Mouse (Mus musculus) bone marrow, adult 2 months (tissue): ENCODE results near the gene Ogdh.

Experiments
- CTCF ChIP-seq: fragments of 200-500 bp; IDR thresholded peaks from 2 replicates; pipeline ENCODE4 v1.5.1; 2011; ENCODE audit warnings: low read length, control low read depth; ENCODE audit not compliant: control insufficient read depth, insufficient read depth
- POLR2A ChIP-seq: fragments of 200-500 bp; IDR thresholded peaks from 2 replicates; pipeline ENCODE4 v1.6.1; 2011; ENCODE audit warnings: low read depth, mild to moderate bottlenecking, control low read depth, low read length, borderline replicate concordance; ENCODE audit not compliant: control insufficient read depth

DNA sequence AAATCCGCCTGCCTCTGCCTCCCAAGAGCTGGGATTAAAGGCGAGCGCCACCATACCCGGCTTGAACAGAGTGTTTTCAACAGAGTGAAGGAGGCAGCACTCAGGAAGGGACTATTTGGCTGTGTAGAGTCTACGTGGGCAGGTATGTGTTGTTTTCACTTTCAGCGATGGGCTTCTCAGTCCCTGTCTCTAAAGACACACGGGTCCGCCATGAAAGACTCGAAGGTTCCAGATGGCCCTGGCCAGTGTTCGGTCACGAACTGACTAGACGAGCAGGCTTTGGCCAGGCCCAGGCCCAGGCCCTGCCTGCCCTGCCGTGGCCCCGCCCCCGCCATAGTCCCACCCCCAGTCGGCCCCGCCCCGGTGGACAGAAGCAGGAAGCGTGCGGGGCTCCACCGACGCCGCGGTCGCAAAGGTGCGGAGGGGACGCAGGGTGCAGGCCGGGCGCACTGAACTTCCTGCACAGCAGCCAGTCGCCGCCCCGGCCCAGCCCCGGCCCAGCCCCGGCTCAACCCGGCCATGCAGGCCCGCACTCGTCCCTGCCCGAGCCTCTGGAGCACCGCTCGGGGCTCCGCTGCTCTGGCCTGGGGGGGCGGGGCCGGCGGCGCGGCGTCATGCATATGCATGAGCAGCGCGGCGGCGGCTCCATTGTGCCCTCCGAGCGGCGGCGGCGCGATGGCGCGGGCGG is 97.4 kb downstream of the Ogdh start, which contains the start of gene Zmiz2:
- TF ChIP-seq POLR2A (peak; percentile 78; the same call in 1 of the 2 replicates), CTCF (no peak)
